Mouse (Mus musculus) monocyte, adult 5-6 weeks (primary cell): ENCODE data around the gene Ankrd34a. TPM values are rescaled to one million over a fixed set of nuclear protein-coding genes. Genes with fewer than 3 reads are reported as not detected.

ENCODE experiments used
- ATAC-seq: fragments of 153-309, 156-312 bp; replicated peaks from 2 replicates; pipeline ENCODE4 v1.8.0; 2017; ENCODE audit warnings: mild to moderate bottlenecking; ENCODE audit not compliant: low TSS enrichment, insufficient number of reproducible peaks, severe bottlenecking, poor library complexity, low FRiP score
- total RNA-seq: library from RNA; stranded (forward); fragments of 200-1000, 200-491, 200-594 nt; gene quantifications from 3 replicates; pipeline ENCODE4 v1.2.3, GENCODE M21; 2017

Gene Ankrd34a
- total RNA-seq, 1 experiment from 2014 or later: not detected

- no peak for ATAC-seq
Measured at GRCm38 (mm10) chr3:96645018-96645649, 48.7 kb downstream of the Ankrd34a start, which contains the start of gene Itga10. TSS of gene Itga10 (plus strand) at chr3:96645584.

DNA sequence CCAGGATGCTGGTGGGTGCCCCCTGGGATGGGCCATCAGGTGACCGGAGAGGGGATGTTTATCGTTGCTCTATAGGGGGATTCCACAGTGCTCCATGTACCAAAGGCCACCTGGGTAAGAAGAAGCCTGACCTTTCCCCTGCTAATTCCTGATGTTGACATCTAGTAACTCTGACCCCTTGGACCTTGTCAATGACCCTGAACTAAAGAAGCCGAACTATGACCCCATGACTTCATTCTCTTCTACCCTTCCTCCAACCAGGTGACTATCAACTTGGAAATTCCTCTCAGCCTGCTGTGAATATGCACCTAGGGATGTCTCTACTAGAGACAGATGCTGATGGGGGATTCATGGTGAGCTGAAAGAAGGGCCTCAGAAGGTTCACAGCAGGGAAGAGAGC is 50.9 kb downstream of the Ankrd34a start:
- ATAC-seq: no peak

Other genes starting within 250 kb of the Ankrd34a start
- gene BC107364, start 144.3 kb upstream of the Ankrd34a start, total RNA-seq: not detected in 3 replicates
- 0.64 TPM in 1 of 3 replicates, not detected in the others for gene Hfe2, start 71.5 kb upstream of the Ankrd34a start, total RNA-seq
- gene Txnip, start 38.7 kb upstream of the Ankrd34a start, total RNA-seq: 575 to 636 TPM (median 578 TPM) in 3 replicates
- gene Gm16253, start 19.7 kb upstream of the Ankrd34a start, total RNA-seq: not detected in 3 replicates
- gene Polr3gl, start 2.5 kb upstream of the Ankrd34a start, total RNA-seq: 75.3 to 86.8 TPM (median 84.0 TPM) in 3 replicates
- gene Lix1l, start 4.5 kb downstream of the Ankrd34a start, total RNA-seq: 0.68 to 0.95 TPM in 2 of 3 replicates, not detected in the other
- gene Rbm8a, start 33.3 kb downstream of the Ankrd34a start, total RNA-seq: 41.2 to 53.1 TPM (median 49.7 TPM) in 3 replicates
- 11.2 to 27.1 TPM (median 22.5 TPM) in 3 replicates for gene Pex11b, start 38.7 kb downstream of the Ankrd34a start, total RNA-seq
- gene Gm42957, start 38.8 kb downstream of the Ankrd34a start, total RNA-seq: 0.19 TPM in 1 of 3 replicates, not detected in the others
- 0.21 to 1.2 TPM (median 0.38 TPM) in 3 replicates for gene Itga10, start 48.9 kb downstream of the Ankrd34a start, total RNA-seq
- 0.21 to 0.68 TPM (median 0.38 TPM) in 3 replicates for gene Ankrd35, start 73.5 kb downstream of the Ankrd34a start, total RNA-seq
- 6.2 to 29.1 TPM (median 14.9 TPM) in 3 replicates for gene Pias3, start 99.7 kb downstream of the Ankrd34a start, total RNA-seq
- gene Nudt17, start 111.9 kb downstream of the Ankrd34a start, total RNA-seq: 0.57 to 2.7 TPM in 2 of 3 replicates, not detected in the other
- 39.3 to 48.7 TPM (median 39.7 TPM) in 3 replicates for gene Polr3c, start 131.0 kb downstream of the Ankrd34a start, total RNA-seq
- gene Rnf115, start 131.0 kb downstream of the Ankrd34a start, total RNA-seq: 118 to 123 TPM (median 119 TPM) in 3 replicates
- 0.39 TPM in 1 of 3 replicates, not detected in the others for gene Pdzk1, start 232.6 kb downstream of the Ankrd34a start, total RNA-seq
- gene Cd160, start 232.7 kb downstream of the Ankrd34a start, total RNA-seq: 1.3 to 22.5 TPM (median 7.6 TPM) in 3 replicates